Mouse (Mus musculus) stomach, postnatal 0 days (tissue): ENCODE measurements around the gene Mfsd7a.

Experiments
- CTCF ChIP-seq: IDR thresholded peaks from 2 replicates; pipeline ENCODE4 v1.5.1; 2016; ENCODE audit warnings: antibody characterized with exemption, low read depth, mild to moderate bottlenecking, moderate library complexity
- EP300 ChIP-seq: optimal IDR thresholded peaks from 2 replicates; pipeline ENCODE3; 2016; ENCODE audit warnings: antibody characterized with exemption

DNA sequence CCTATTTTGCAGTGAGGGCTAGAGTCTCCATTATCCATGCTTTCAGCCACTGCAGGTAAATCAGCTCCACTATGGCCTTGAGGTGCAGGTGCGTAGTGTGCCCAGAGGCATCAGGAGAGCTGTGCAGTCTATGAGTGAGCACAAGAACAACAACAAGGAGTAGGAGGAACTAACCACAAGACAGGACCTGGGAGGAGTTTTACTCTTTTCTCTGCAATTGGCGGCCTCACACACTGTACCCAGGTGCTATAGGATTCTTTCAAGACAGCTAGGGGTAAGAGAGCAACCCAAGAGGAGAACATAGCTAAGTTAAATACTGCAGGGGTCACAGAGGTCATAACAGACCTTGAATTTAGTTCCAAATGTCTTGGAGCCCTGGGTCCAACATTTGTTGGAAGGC, 10.0 kb upstream of the Mfsd7a start:
- TF ChIP-seq CTCF: no peak
- no peak for TF ChIP-seq EP300
